Mouse (Mus musculus): ENCODE results near the gene Knl1. TPM values are rescaled to one million over a fixed set of nuclear protein-coding genes. Genes with fewer than 3 reads are reported as not detected.
A peak's percentile ranks its signal among the peaks of the same experiment; 100 is the strongest.
"Not testable (repeated sequence)": the region's sequence is repeated elsewhere in the genome, so short reads cannot be mapped to it uniquely, and the experiment has no call there.

Knl1 gene
- 54.0 and 58.3 TPM in 2 replicates for polyA plus RNA-seq (2016; fragmentation: Nextera tagmentation; extraction: Ambion mirVana)

DNA sequence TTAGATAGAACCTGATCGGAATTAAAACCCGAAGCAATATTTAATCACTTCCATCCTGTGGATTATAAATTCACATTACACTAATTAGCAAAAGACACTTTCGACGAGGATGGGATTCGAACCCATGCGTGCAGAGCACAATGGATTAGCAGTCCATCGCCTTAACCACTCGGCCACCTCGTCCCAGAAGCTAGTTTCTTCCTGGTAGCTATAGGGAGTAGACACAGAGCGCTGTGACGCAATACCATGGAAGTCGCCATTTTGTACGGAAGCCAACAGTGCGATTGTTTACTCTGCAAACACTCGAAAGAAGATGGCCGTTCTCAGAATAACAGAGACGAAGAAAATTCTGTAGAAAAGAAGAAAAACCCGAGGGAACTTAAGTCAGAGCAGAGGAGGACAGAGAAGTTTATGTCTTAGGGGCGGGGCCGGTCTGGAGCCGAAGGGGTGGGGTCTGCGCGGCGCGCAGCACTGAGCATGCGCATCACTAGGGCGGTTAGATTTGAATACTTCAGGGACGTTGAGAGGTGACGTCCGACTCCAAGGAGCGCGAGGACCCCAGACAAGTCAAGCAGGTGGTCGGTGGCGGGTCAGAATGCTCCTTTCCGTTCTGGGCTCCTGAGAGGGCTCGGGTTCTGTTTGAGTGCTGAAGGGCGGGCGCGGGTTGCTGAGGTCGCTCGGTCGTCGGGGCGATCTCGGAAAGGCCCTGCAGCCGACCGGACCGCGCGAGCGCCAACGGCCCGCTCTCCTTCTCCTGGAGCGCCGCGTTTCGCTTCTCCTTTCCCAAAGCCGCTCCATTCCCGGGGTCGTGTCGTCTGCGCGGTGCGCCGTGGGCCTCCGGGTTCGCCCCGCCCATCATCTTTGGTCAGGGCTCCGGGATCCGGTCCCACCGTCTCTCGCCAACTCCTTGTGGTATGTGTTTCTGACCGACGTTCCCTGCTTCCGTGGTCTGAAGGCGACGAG is at the start of gene Knl1:
Gene Knl1, plus strand, starts transcription at position 471 of the 963 bp plus-strand sequence.
- Histone ChIP-seq H3K4me1 (peaks cover 19% of the 10 kb centered on the region), H3K27ac (replicated peaks) (peak within 1 kb of the TSS; percentile 94), H3K27me3 (replicated peaks; ENCODE audit: low read depth, poor library complexity, severe bottlenecking) (no peaks in the 10 kb centered on the region), H3K36me3 (replicated peaks) (peaks cover 8% of the 10 kb centered on the region), H3K4me3 (peak within 1 kb of the TSS; percentile 88), H3K9me3 (no peaks in the 10 kb centered on the region)
- peak; percentile 95 for DNase-seq (ENCODE audit: low spot score)
- under 1% methylated on average over 77 of the region's 77 CpGs for WGBS

DNA sequence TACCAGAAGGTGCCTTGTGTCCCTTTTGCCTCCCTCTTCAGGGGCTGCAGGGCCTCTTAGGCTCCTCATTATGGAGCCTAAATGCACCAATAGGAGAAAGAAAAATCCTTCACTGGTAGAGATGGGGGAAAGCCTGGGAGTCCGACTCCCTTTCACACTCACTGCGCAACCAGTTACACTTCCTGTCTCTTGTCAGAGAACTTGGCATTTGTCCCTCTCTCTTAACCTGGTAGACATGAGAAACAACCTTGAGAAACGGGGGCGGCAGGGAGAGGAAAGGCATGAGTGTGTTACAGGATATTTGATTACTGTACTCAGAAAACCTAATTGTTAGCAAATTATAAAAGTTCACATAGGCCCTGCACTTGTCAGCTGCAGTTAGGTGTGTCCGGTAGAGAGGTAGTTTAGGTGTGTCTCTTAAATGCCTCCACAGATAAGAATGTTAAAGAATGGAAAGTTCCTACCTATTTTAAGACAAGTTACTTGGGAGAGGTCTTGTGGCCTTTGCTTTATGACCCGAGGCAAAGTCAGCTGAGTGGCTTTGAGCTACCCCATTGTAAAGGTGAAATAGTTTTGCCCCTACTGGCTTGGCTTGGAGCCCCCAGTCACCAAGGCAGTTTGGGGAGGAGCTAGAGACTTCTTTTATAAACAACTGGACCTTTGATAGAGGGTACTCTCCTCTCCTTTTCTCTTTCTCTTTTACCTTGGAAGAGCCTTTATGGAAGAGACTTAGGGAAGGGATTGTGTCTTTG is 48.6 kb upstream of the Knl1 start:
- Histone ChIP-seq H3K4me1 (peaks cover 14% of the 10 kb centered on the region; the same call in 1 of the 2 replicates), H3K36me3 (replicated peaks) (no peaks in the 10 kb centered on the region), H3K4me3 (no peak overlapping the region), H3K9me3 (no peaks in the 10 kb centered on the region), H3K27me3 (replicated peaks; ENCODE audit: low read depth, poor library complexity, severe bottlenecking) (peaks cover 25% of the 10 kb centered on the region), H3K27ac (replicated peaks) (no peak overlapping the region)
- 79% methylated on average over 6 of the region's 6 CpGs for WGBS
- no peak for DNase-seq (ENCODE audit: low spot score)

DNA sequence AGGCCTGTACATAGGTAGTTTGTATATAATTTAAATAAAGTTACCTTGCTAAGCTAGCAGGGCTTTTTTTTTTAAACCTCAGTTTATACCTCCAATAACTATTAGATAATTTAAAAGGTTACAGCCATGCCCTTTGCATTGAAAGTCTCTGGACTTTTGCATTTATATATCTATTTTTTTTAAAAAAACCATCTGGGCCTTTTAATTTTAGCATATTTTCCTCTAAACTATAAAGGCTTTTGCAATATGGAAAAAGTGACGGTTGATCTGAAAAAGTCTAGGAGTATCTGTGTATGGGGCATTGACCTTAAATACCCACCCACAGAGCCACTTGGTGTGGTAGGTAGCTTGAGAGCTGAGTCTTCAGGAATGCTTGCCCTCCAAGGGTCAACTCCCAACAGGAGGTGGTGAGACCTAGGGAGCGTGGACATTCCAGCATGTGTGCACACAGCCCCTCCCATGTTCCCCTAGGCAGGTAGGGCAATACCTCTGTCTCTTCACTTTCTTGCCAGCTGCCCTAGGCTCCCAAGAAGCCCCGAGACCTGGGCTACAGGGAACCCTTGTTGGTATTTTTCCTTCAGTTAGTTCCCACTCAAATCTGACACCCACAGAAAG is 47.8 kb upstream of the Knl1 start:
- H3K4me1 ChIP-seq, result peaks cover 14% of the 10 kb centered on the region; the same call in 1 of the 2 replicates
- H3K36me3 ChIP-seq (replicated peaks), result no peaks in the 10 kb centered on the region
- no peak for DNase-seq (ENCODE audit: low spot score)
- WGBS, result 55% methylated on average over 3 of the region's 3 CpGs
- H3K27ac ChIP-seq (replicated peaks), result no peak overlapping the region
- H3K4me3 ChIP-seq, result no peak overlapping the region
- H3K9me3 ChIP-seq, result no peaks in the 10 kb centered on the region
- peaks cover 25% of the 10 kb centered on the region for H3K27me3 ChIP-seq (replicated peaks; ENCODE audit: low read depth, poor library complexity, severe bottlenecking)

DNA sequence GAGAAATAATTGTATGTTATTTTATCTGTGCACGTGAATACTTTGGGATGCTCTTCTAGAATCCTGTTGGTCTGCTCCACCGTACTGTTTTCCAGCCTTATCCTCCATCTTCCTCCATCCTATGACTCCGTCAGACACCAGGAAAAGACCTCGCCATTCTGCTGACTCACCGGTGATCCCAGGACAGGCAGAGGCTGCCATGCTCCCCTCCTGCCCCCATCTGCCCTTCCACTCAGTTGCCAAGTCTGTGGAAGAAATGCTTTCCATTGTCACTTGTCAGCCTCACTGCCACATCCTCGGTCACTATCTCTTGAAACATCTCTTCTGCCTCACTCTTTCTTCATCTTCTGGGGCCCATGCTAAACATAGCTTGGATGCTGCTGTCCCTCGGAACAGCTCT is 40.0 kb upstream of the Knl1 start:
- WGBS, result 88% methylated on average over 7 of the region's 7 CpGs
- Histone ChIP-seq H3K27me3 (replicated peaks; ENCODE audit: low read depth, poor library complexity, severe bottlenecking) (no peaks in the 10 kb centered on the region), H3K4me3 (no peak overlapping the region), H3K36me3 (replicated peaks) (no peaks in the 10 kb centered on the region), H3K27ac (replicated peaks) (no peak overlapping the region), H3K9me3 (no peaks in the 10 kb centered on the region), H3K4me1 (no peaks in the 10 kb centered on the region)
- DNase-seq (ENCODE audit: low spot score), result no peak

DNA sequence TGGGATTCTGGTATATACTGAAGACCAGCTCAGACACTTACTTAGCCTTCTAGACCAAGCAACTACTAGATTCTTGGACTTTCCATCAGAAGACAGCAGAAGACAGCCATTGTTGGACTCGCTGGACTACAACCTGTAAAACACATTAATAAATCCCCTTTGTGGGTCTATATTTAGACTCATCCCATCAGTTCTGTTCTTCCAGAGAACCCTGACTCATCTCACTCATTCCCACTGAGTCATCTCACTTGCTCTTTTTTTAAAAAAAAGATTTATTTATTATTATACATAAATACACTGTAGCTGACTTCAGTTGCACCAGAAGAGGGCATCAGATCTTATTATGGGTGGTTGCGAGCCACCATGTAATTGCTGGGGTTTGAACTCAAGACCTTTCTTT is 37.5 kb upstream of the Knl1 start:
- Histone ChIP-seq H3K4me3 (no peak overlapping the region), H3K9me3 (no peaks in the 10 kb centered on the region), H3K27me3 (replicated peaks; ENCODE audit: low read depth, poor library complexity, severe bottlenecking) (no peaks in the 10 kb centered on the region), H3K4me1 (no peaks in the 10 kb centered on the region), H3K27ac (replicated peaks) (no peak overlapping the region), H3K36me3 (replicated peaks) (no peaks in the 10 kb centered on the region)
- 94% methylated on average over 2 of the region's 2 CpGs for WGBS
- no peak for DNase-seq (ENCODE audit: low spot score)

DNA sequence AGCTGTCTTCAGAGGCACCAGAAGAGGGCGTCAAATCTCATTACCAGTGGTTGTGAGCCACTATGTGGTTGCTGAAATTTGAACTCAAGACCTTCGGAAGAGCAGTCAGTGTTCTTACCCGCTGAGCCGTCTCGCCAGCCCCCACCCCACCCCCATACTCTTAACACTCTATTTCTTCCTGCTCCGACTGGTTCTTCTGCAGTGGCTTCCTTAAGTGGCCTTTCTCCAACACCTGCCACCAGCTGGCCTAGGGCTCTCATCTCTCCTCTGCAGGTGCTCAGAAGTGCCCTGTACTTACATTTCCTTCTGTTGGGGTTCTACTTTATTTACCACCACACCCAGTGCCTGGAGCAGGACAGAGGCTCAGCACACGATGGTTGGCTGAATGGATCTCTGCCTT is 31.9 kb upstream of the Knl1 start:
- Histone ChIP-seq H3K9me3 (0 out of 2 replicates have a peak, but pooled peaks cover 2% of the 10 kb centered on the region), H3K27ac (replicated peaks) (no peak overlapping the region), H3K27me3 (replicated peaks; ENCODE audit: low read depth, poor library complexity, severe bottlenecking) (no peaks in the 10 kb centered on the region), H3K4me3 (no peak overlapping the region), H3K4me1 (peaks cover 12% of the 10 kb centered on the region), H3K36me3 (replicated peaks) (peaks cover 24% of the 10 kb centered on the region)
- 82% methylated on average over 7 of the region's 7 CpGs for WGBS
- DNase-seq (ENCODE audit: low spot score), result no peak

DNA sequence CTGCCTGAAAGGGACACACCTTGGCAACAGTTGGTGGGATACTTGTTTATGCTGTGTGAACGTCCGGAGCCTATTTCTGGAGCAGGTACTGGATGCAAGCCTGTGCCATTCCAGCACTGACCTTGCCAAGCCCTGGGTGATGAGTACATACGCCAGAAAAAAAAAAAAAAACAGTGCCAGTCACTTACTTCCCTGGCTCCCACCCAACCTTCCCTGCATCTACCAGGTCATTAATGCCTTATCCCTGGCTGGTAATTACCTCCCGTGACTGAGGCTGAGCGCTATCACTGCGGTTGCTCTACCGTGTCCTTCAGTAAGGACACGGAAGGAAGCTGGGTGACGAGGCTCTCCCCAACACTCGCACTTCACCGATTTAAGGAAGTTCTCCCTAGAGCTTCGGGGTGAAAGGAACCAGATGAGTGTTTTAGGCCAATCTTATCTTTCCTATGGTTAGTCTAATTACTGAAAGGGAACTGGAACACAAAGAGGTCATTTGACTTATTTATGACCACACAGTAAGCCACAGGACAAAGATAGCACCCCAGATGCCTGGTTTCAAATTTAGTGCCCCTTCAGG is 31.2 kb upstream of the Knl1 start:
- Histone ChIP-seq H3K27me3 (replicated peaks; ENCODE audit: low read depth, poor library complexity, severe bottlenecking) (no peaks in the 10 kb centered on the region), H3K4me3 (no peak overlapping the region), H3K27ac (replicated peaks) (no peak overlapping the region), H3K9me3 (0 out of 2 replicates have a peak, but pooled peaks cover 2% of the 10 kb centered on the region), H3K4me1 (peaks cover 12% of the 10 kb centered on the region), H3K36me3 (replicated peaks) (peaks cover 31% of the 10 kb centered on the region)
- DNase-seq (ENCODE audit: low spot score), result no peak
- 83% methylated on average over 12 of the region's 12 CpGs for WGBS

DNA sequence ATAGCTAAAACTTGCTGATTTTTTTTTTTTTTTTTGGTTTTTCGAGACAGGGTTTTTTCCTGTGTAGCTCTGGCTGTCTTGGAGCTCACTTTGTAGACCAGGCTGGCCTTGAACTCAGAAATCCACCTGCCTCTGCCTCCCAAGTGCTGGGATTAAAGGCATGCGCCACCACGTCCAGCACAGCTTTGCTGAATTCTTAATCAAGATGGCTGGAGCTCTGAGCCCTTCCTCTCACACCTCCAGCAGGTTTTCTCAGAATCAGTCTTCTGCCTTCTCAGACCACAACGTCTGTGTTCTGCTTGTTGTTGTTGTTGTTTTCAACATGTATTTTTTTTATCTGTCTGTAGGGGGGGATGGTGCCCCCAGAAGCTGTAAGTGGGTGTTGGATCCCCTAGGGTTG is 30.6 kb upstream of the Knl1 start:
- H3K27ac ChIP-seq (replicated peaks); DNase-seq (ENCODE audit: low spot score); H3K4me3 ChIP-seq; H3K9me3 ChIP-seq; H3K27me3 ChIP-seq (replicated peaks; ENCODE audit: low read depth, poor library complexity, severe bottlenecking): not testable (repeated sequence)
- peaks cover 38% of the 10 kb centered on the region for H3K36me3 ChIP-seq (replicated peaks)
- 82% methylated on average over 4 of the region's 4 CpGs for WGBS
- H3K4me1 ChIP-seq, result peaks cover 12% of the 10 kb centered on the region

DNA sequence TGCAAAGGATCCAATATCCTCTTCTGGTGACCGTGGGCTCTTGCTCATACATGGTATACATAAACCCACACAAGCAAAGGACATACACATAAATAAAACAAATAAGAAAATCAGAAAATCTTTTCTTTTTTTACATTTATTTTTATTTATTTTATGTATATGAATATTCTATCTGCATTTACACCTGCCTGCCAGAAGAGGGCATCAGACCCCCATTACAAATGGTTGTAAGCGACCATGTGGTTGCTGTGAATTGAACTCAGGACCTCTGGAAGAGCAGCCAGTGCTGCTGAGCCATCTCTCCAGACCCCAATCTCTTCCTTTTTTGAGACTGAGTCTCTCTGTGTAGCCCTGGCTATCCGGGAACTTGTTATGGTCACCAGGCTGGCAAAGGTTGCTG is 29.3 kb upstream of the Knl1 start:
- Histone ChIP-seq H3K27me3 (replicated peaks; ENCODE audit: low read depth, poor library complexity, severe bottlenecking) (no peaks in the 10 kb centered on the region), H3K4me3 (no peak overlapping the region), H3K36me3 (replicated peaks) (peaks cover 51% of the 10 kb centered on the region), H3K4me1 (peaks cover 12% of the 10 kb centered on the region), H3K9me3 (0 out of 2 replicates have a peak, but pooled peaks cover 2% of the 10 kb centered on the region), H3K27ac (replicated peaks) (no peak overlapping the region)
- DNase-seq (ENCODE audit: low spot score), result no peak
- 91% methylated on average over 3 of the region's 3 CpGs for WGBS

DNA sequence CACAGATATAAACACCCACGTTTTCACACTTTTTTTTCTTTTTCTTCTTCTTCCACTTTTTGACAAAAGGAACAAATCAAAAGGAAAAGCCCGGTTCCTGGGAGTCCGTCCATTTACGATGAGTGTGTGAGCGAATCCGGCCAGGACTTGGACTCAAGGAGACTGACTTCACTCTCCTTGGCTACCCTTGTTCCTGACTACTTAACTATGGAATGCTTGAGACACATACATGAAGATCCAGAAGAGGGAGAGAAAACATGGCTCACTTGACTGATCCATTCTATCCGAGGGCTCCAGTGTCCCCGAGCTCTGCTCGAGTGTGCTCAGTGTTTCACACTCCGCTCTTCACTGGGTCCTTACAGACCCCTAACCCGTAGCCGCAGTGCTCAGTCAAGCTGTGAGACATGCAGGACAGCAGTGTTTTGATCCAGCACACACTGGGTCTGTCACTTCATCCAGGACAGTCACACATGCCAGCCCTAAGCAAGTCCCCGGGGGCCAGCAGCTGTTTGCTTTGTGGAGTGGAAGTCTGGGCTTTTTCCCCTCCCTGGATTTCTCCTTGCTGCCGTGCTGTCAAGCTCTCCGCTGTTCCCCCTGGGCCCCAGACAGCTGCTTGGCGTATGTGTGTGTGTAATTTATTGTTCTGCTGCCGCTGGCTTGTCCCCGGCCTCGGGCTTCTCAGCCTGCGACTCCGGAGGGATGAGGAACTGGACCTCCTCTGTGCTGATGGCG is 28.4 kb upstream of the Knl1 start:
- peak; percentile 37 for DNase-seq (ENCODE audit: low spot score)
- 0 out of 2 replicates have a peak, but pooled peaks cover 2% of the 10 kb centered on the region for H3K9me3 ChIP-seq
- H3K36me3 ChIP-seq (replicated peaks), result peaks cover 58% of the 10 kb centered on the region
- WGBS, result 57% methylated on average over 22 of the region's 22 CpGs
- H3K27ac ChIP-seq (replicated peaks), result peak overlapping the region; percentile 51
- H3K4me3 ChIP-seq, result peak overlapping the region; percentile 32; the same call in 1 of the 2 replicates
- peaks cover 12% of the 10 kb centered on the region for H3K4me1 ChIP-seq
- no peaks in the 10 kb centered on the region for H3K27me3 ChIP-seq (replicated peaks; ENCODE audit: low read depth, poor library complexity, severe bottlenecking)

DNA sequence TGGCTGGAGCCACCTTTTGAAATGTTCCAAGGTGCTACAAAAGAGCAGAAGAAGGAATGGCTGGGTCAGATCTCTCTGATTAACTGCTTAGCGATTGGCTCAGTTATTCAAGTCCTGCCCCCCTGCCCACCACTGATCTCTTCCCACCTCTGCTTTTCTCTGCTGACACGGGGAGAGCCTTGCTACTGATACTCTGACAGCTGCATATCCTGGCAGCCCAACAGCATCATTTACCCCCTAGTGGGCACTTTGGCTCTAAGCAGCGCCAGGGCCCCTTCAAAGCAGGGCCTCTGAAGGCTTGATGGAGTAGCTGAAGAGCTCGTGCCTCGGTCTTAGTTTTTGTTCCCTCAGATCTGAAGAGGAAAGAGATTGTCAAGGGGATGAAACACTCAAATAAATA is 27.8 kb upstream of the Knl1 start:
- DNase-seq (ENCODE audit: low spot score), result peak; percentile 27
- Histone ChIP-seq H3K27me3 (replicated peaks; ENCODE audit: low read depth, poor library complexity, severe bottlenecking) (no peaks in the 10 kb centered on the region), H3K4me1 (peaks cover 12% of the 10 kb centered on the region), H3K27ac (replicated peaks) (peak overlapping the region; percentile 51), H3K4me3 (peak overlapping the region; percentile 32; the same call in 1 of the 2 replicates), H3K9me3 (0 out of 2 replicates have a peak, but pooled peaks cover 2% of the 10 kb centered on the region), H3K36me3 (replicated peaks) (peaks cover 60% of the 10 kb centered on the region)
- 12% methylated on average over 5 of the region's 5 CpGs for WGBS

Data from embryonic facial prominence, embryonic 10.5 days (tissue).